Mouse (Mus musculus): ENCODE measurements around the gene Arntl2. TPM values are rescaled to one million over a fixed set of nuclear protein-coding genes. Genes with fewer than 3 reads are reported as not detected.

Arntl2 gene
- polyA plus RNA-seq (2014; fragmentation: Illumina TruSeq; extraction: RNeasy Lipid Tissue Mini Kit (QIAGEN cat#74804)) = 4.6 TPM

GRCm38 (mm10) chr6:146795924-146796545 lies at the start of gene Arntl2:
Arntl2 (plus strand) TSS chr6:146796055.

GRCm38 (mm10) chr6:146850050-146850449 lies 54.2 kb downstream of the Arntl2 start, which contains the start of gene Smco2:
Smco2 (plus strand) TSS chr6:146850104.

Other genes with a start within 250 kb of the Arntl2 start
- gene Fgfr1op2, start 218.9 kb upstream of the Arntl2 start, polyA plus RNA-seq (2014; fragmentation: Illumina TruSeq; extraction: RNeasy Lipid Tissue Mini Kit (QIAGEN cat#74804)) = 154 TPM
- gene Ints13, start 218.2 kb upstream of the Arntl2 start, polyA plus RNA-seq (2014; fragmentation: Illumina TruSeq; extraction: RNeasy Lipid Tissue Mini Kit (QIAGEN cat#74804)) = 120 TPM
- 241 TPM for gene Med21, start 153.5 kb upstream of the Arntl2 start, polyA plus RNA-seq (2014; fragmentation: Illumina TruSeq; extraction: RNeasy Lipid Tissue Mini Kit (QIAGEN cat#74804))
- gene Tm7sf3, start 153.2 kb upstream of the Arntl2 start, polyA plus RNA-seq (2014; fragmentation: Illumina TruSeq; extraction: RNeasy Lipid Tissue Mini Kit (QIAGEN cat#74804)) = 59.3 TPM
- gene Stk38l, start 71.1 kb upstream of the Arntl2 start, polyA plus RNA-seq (2014; fragmentation: Illumina TruSeq; extraction: RNeasy Lipid Tissue Mini Kit (QIAGEN cat#74804)) = 25.6 TPM
- not detected for gene Smco2, start 54.0 kb downstream of the Arntl2 start, polyA plus RNA-seq (2014; fragmentation: Illumina TruSeq; extraction: RNeasy Lipid Tissue Mini Kit (QIAGEN cat#74804))
- gene Ppfibp1, start 92.4 kb downstream of the Arntl2 start, polyA plus RNA-seq (2014; fragmentation: Illumina TruSeq; extraction: RNeasy Lipid Tissue Mini Kit (QIAGEN cat#74804)) = 103 TPM
- not detected for gene 1700034J05Rik, start 158.4 kb downstream of the Arntl2 start, polyA plus RNA-seq (2014; fragmentation: Illumina TruSeq; extraction: RNeasy Lipid Tissue Mini Kit (QIAGEN cat#74804))
- 2.6 TPM for gene Rep15, start 236.5 kb downstream of the Arntl2 start, polyA plus RNA-seq (2014; fragmentation: Illumina TruSeq; extraction: RNeasy Lipid Tissue Mini Kit (QIAGEN cat#74804))
- gene Mrps35, start 246.7 kb downstream of the Arntl2 start, polyA plus RNA-seq (2014; fragmentation: Illumina TruSeq; extraction: RNeasy Lipid Tissue Mini Kit (QIAGEN cat#74804)) = 15.3 TPM